Mouse (Mus musculus) adrenal gland (tissue): ENCODE results near the gene Cntd1.

Experiments
- intact Hi-C: fragments of 180-260 bp; cut with DNase I; formaldehyde crosslinking; loops from one replicate; pipeline ENCODE4 v1.15.1; 2025
- long read RNA-seq, 2 experiments: library from polyadenylated mRNA; unstranded; transcript quantifications; one replicate each; pipeline ENCODE4 v2.0.0; 2020; ENCODE audit warnings: borderline replicate concordance in 1 of 2; ENCODE audit not compliant: insufficient replicate concordance in 1 of 2

Cntd1 gene
- long read RNA-seq, experiment 1 = 0 reads
- long read RNA-seq, experiment 2 = 0 reads

- intact Hi-C loops = no loop called here
Measured at GRCm38 (mm10) chr11:101278223-101279192, at the start of gene Cntd1, which contains the start of gene Coa3. TSS of gene Cntd1 (plus strand) at chr11:101279012. TSS of gene Coa3 (minus strand) at chr11:101279114.

- intact Hi-C loops = no loop called here
Measured at GRCm38 (mm10) chr11:101229361-101229900, 49.4 kb upstream of the Cntd1 start.

- intact Hi-C loops = loop anchor here (10.0 kb wide), 1 partner anchor 165 kb away; no protein-coding TSS in a partner anchor
Measured at GRCm38 (mm10) chr11:101230061-101230511, 48.7 kb upstream of the Cntd1 start.

- intact Hi-C loops = loop anchor here (10.0 kb wide), 1 partner anchor 164 kb away; no protein-coding TSS in a partner anchor
Measured at GRCm38 (mm10) chr11:101230526-101230925, 48.3 kb upstream of the Cntd1 start.

GRCm38 (mm10) chr11:101230991-101231871 lies 47.6 kb upstream of the Cntd1 start:
- intact Hi-C loops = loop anchor here (10.0 kb wide), 1 partner anchor 164 kb away; no protein-coding TSS in a partner anchor

GRCm38 (mm10) chr11:101232010-101232839 lies 46.6 kb upstream of the Cntd1 start:
- intact Hi-C loops = loop anchor here (10.0 kb wide), 1 partner anchor 163 kb away; no protein-coding TSS in a partner anchor

GRCm38 (mm10) chr11:101233240-101233639 lies 45.6 kb upstream of the Cntd1 start:
- intact Hi-C loops = loop anchor here (10.0 kb wide), 1 partner anchor 162 kb away; no protein-coding TSS in a partner anchor

GRCm38 (mm10) chr11:101234124-101234523 lies 44.7 kb upstream of the Cntd1 start:
- intact Hi-C loops = loop anchor here (10.0 kb wide), 1 partner anchor 161 kb away; no protein-coding TSS in a partner anchor

GRCm38 (mm10) chr11:101235429-101235828 lies 43.4 kb upstream of the Cntd1 start:
- intact Hi-C loops = loop anchor here (10.0 kb wide), 1 partner anchor 159 kb away; no protein-coding TSS in a partner anchor

GRCm38 (mm10) chr11:101236782-101237181 lies 42.0 kb upstream of the Cntd1 start:
- intact Hi-C loops = loop anchor here (10.0 kb wide), 1 partner anchor 158 kb away; no protein-coding TSS in a partner anchor

GRCm38 (mm10) chr11:101238071-101238647 lies 40.7 kb upstream of the Cntd1 start:
- intact Hi-C loops = loop anchor here (10.0 kb wide), 1 partner anchor 157 kb away; no protein-coding TSS in a partner anchor

GRCm38 (mm10) chr11:101245071-101245470 lies 33.7 kb upstream of the Cntd1 start:
- intact Hi-C loops = no loop called here

- intact Hi-C loops = no loop called here
Measured at GRCm38 (mm10) chr11:101245855-101246701, 32.7 kb upstream of the Cntd1 start, which contains the start of gene Ramp2. TSS of gene Ramp2 (plus strand) at chr11:101246028.

GRCm38 (mm10) chr11:101246702-101247012 lies 32.2 kb upstream of the Cntd1 start:
- intact Hi-C loops = no loop called here

- intact Hi-C loops = loop anchor here (1.0 kb wide), 1 partner anchor 35 kb away; no protein-coding TSS in a partner anchor
Measured at GRCm38 (mm10) chr11:101247521-101248030, 31.2 kb upstream of the Cntd1 start.

- intact Hi-C loops = loop anchor here (1.0 kb wide), 1 partner anchor 36 kb away; no protein-coding TSS in a partner anchor
Measured at GRCm38 (mm10) chr11:101248258-101248994, 30.4 kb upstream of the Cntd1 start.

- intact Hi-C loops = no loop called here
Measured at GRCm38 (mm10) chr11:101251031-101251430, 27.8 kb upstream of the Cntd1 start.
